Mouse (Mus musculus) brain, embryonic 18.5 days (tissue): Measurements from ENCODE around the gene Bud23.

ENCODE experiments used
- DNase-seq: peaks from one replicate; pipeline ENCODE4 v3.0.0-alpha.2; 2012; ENCODE audit warnings: low read depth, low spot score

The Bud23 gene

GRCm38 (mm10) chr5:135023344-135024173, 41.2 kb downstream of the Bud23 start, which contains the start of gene Stx1a:
TSS of gene Stx1a (plus strand) at chr5:135023482.
- DNase-seq, result peak; percentile 74

GRCm38 (mm10) chr5:135021814-135022213, 42.9 kb downstream of the Bud23 start:
- DNase-seq, result no peak

- no peak for DNase-seq
Observed at GRCm38 (mm10) chr5:135016224-135016759, 48.5 kb downstream of the Bud23 start.

GRCm38 (mm10) chr5:135015497-135015896, 49.3 kb downstream of the Bud23 start:
- no peak for DNase-seq

- DNase-seq, result no peak
Observed at GRCm38 (mm10) chr5:135012671-135013441, 51.9 kb downstream of the Bud23 start.

GRCm38 (mm10) chr5:135011809-135012613, 52.7 kb downstream of the Bud23 start:
- DNase-seq, result no peak

GRCm38 (mm10) chr5:135010841-135011743, 53.7 kb downstream of the Bud23 start:
- no peak for DNase-seq

- no peak for DNase-seq
Observed at GRCm38 (mm10) chr5:135010320-135010709, 54.4 kb downstream of the Bud23 start.

- no peak for DNase-seq
Observed at GRCm38 (mm10) chr5:135009590-135010319, 55.0 kb downstream of the Bud23 start.

GRCm38 (mm10) chr5:135008671-135009589, 55.8 kb downstream of the Bud23 start, which contains the start of gene Abhd11:
TSS of gene Abhd11 (plus strand) at chr5:135009152.
- DNase-seq, result peak; percentile 100

GRCm38 (mm10) chr5:135007802-135008571, 56.8 kb downstream of the Bud23 start:
- DNase-seq, result no peak
